Mouse (Mus musculus): ENCODE results near the gene Slc12a8.

DNA sequence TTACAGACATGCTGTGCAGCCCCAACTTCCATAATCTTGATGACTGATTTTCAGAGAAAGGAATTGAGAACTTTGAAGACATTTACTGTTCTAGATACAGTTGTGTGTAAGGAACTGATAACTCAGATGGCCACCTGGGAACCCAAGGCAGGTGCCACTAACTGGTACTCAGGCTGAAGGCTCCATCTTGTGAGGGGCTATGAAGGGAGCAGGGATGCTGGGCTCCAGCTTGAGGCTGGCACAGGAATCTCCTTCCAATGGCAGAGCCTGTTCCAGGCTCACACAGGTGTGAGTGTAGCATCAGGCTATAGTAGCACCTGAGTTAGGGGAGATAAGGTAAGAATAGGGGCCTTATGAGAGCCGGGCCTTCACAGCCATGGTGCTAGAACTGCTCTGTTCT is 168.9 kb downstream of the Slc12a8 start:
- TF ChIP-seq EP300 (IDR thresholded peaks at IDR 0.05; ENCODE audit: low read depth), result no peak
- TF ChIP-seq CTCF (IDR thresholded peaks at IDR 0.05; ENCODE audit: low read depth), result no peak
